Mouse (Mus musculus) lung, postnatal 0 days (tissue): ENCODE data around the gene Tas2r137. TPM values are rescaled to one million over a fixed set of nuclear protein-coding genes. Genes with fewer than 3 reads are reported as not detected.
A peak's percentile ranks its signal among the peaks of the same experiment; 100 is the strongest.

Experiments used
- ATAC-seq: fragments of 200-750 bp; cut with Nextera tagmentation; 2 replicates; pipeline ENCODE4 v1.8.0; 2017; ENCODE audit warnings: moderate library complexity
- DNase-seq: peaks from one replicate; pipeline ENCODE4 v3.0.0-alpha.2; 2016; ENCODE audit warnings: low spot score
- H3K27ac ChIP-seq: fragments of 300-500 bp; sonication (generic); 2 replicates; pipeline ENCODE4 v1.5.1; 2014; ENCODE audit warnings: antibody characterized with exemption, mild to moderate bottlenecking, low read length, mixed read lengths
- H3K27me3 ChIP-seq: fragments of 300-500 bp; sonication (generic); replicated peaks from 2 replicates; pipeline ENCODE4 v1.6.1; 2014; ENCODE audit warnings: low read length, mixed read lengths; ENCODE audit not compliant: insufficient read depth
- H3K36me3 ChIP-seq: fragments of 300-500 bp; sonication (generic); 2 replicates; pipeline ENCODE4 v1.6.1; 2014; ENCODE audit warnings: low read length, mixed read lengths; ENCODE audit not compliant: insufficient read depth
- H3K4me1 ChIP-seq: fragments of 300-500 bp; sonication (generic); 2 replicates; pipeline ENCODE4 v1.6.1; 2014; ENCODE audit warnings: antibody characterized with exemption, low read depth, low read length, mixed read lengths; ENCODE audit not compliant: insufficient read depth
- H3K4me2 ChIP-seq: fragments of 300-500 bp; sonication (generic); replicated peaks from 2 replicates; pipeline ENCODE4 v1.6.1; 2014; ENCODE audit warnings: low read depth, mild to moderate bottlenecking, low read length, moderate library complexity, mixed read lengths
- H3K4me3 ChIP-seq: fragments of 300-500 bp; sonication (generic); 2 replicates; pipeline ENCODE4 v1.5.1; 2014; ENCODE audit warnings: low read depth, low read length
- H3K9ac ChIP-seq: fragments of 300-500 bp; sonication (generic); replicated peaks from 2 replicates; pipeline ENCODE4 v1.6.1; 2014; ENCODE audit warnings: low read depth, mild to moderate bottlenecking
- H3K9me3 ChIP-seq: fragments of 300-500 bp; sonication (generic); 2 replicates; pipeline ENCODE4 v1.6.1; 2016; ENCODE audit warnings: low read length, mixed read lengths
- CTCF ChIP-seq: IDR thresholded peaks from 2 replicates; pipeline ENCODE4 v1.5.1; 2016; ENCODE audit warnings: antibody characterized with exemption, mild to moderate bottlenecking
- EP300 ChIP-seq: IDR thresholded peaks from 2 replicates; pipeline ENCODE4 v1.6.1; 2016; ENCODE audit warnings: antibody characterized with exemption, mild to moderate bottlenecking, control low read depth
- WGBS: fragments of 180-500 bp; shearing (Covaris S2); extraction: QIAGEN DNeasy Blood & Tissue Kit; methylation state at CpG from one replicate; pipeline ENCODE4 v1.1.7; 2014; 5-methylcytosine and 5-hydroxymethylcytosine counted together
- polyA plus RNA-seq: library from polyadenylated mRNA; unstranded; fragments of >200 nt; fragmentation: Nextera tagmentation; extraction: Ambion mirVana; gene quantifications from 2 replicates; pipeline ENCODE4 v1.2.1, GENCODE M21; 2015

Gene Tas2r137
- polyA plus RNA-seq, 1 experiment from 2014 or later = not detected

- ATAC-seq = peak; percentile 99
- H3K4me2 ChIP-seq = peak within 1 kb of the TSS; percentile 52
- H3K4me3 ChIP-seq = peak within 1 kb of the TSS; percentile 66
- 1% methylated on average over 54 of the region's 54 CpGs for WGBS
- TF ChIP-seq CTCF (peak; percentile 53), EP300 (peak; percentile 82)
- H3K27ac ChIP-seq = peak within 1 kb of the TSS; percentile 95
- H3K27me3 ChIP-seq = no peaks in the 10 kb centered on the region
- peaks cover 3% of the 10 kb centered on the region; the same call in 1 of the 2 replicates for H3K4me1 ChIP-seq
- peak; percentile 98 for DNase-seq
- H3K9ac ChIP-seq = peak within 1 kb of the TSS; percentile 76
- H3K9me3 ChIP-seq = no peaks in the 10 kb centered on the region
- H3K36me3 ChIP-seq = peaks cover 19% of the 10 kb centered on the region; the same call in 1 of the 2 replicates
Observed at GRCm38 (mm10) chr6:40470916-40471719, 19.9 kb upstream of the Tas2r137 start, which contains the start of gene Ssbp1. Gene Ssbp1 (plus strand): TSS chr6:40471352.

- Histone ChIP-seq H3K4me1 (peaks cover 3% of the 10 kb centered on the region; the same call in 1 of the 2 replicates), H3K27ac (peak overlapping the region; percentile 95), H3K9me3 (no peaks in the 10 kb centered on the region), H3K36me3 (peaks cover 20% of the 10 kb centered on the region; the same call in 1 of the 2 replicates), H3K4me2 (peak overlapping the region; percentile 52), H3K9ac (peak overlapping the region; percentile 76), H3K4me3 (peak overlapping the region; percentile 66), H3K27me3 (no peaks in the 10 kb centered on the region)
- ATAC-seq (peak; percentile 4; the same call in 1 of the 2 replicates), DNase-seq (no peak)
- TF ChIP-seq CTCF (no peak), EP300 (no peak)
- WGBS = 2% methylated on average over 7 of the region's 7 CpGs
Observed at GRCm38 (mm10) chr6:40471720-40472010, 19.4 kb upstream of the Tas2r137 start.

DNA sequence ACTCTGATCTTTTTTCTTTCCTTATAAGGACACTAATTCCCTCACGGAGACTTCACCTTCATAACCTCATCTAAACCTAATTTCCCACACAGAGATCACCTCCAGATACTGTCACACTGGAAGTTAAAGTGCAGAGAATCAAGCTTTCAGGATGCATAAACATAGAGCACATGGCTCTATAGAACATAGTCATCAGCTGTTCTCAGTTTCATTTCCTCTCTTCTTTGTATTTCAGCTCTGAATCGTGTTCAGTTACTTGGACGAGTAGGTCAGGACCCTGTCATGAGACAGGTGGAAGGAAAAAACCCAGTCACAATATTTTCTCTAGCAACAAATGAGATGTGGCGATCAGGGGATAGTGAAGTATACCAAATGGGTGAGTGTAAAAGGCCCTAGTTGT, 14.9 kb upstream of the Tas2r137 start:
- no peak overlapping the region for H3K27ac ChIP-seq
- H3K4me3 ChIP-seq = no peak overlapping the region
- no peaks in the 10 kb centered on the region for H3K9me3 ChIP-seq
- H3K4me2 ChIP-seq = no peak overlapping the region
- WGBS = 79% methylated on average over 4 of the region's 4 CpGs
- ATAC-seq = no peak
- peaks cover 3% of the 10 kb centered on the region; the same call in 1 of the 2 replicates for H3K4me1 ChIP-seq
- H3K36me3 ChIP-seq = peaks cover 30% of the 10 kb centered on the region; the same call in 1 of the 2 replicates
- no peak for TF ChIP-seq CTCF
- TF ChIP-seq EP300 = no peak
- H3K9ac ChIP-seq = no peak overlapping the region
- no peaks in the 10 kb centered on the region for H3K27me3 ChIP-seq
- no peak for DNase-seq

GRCm38 (mm10) chr6:40479705-40480104, 11.3 kb upstream of the Tas2r137 start:
- TF ChIP-seq CTCF (peak; percentile 28), EP300 (no peak)
- Histone ChIP-seq H3K4me1 (no peaks in the 10 kb centered on the region), H3K36me3 (peaks cover 33% of the 10 kb centered on the region; the same call in 1 of the 2 replicates), H3K27ac (no peak overlapping the region), H3K9ac (no peak overlapping the region), H3K27me3 (no peaks in the 10 kb centered on the region), H3K4me2 (no peak overlapping the region), H3K4me3 (no peak overlapping the region), H3K9me3 (no peaks in the 10 kb centered on the region)
- DNase-seq = peak; percentile 25
- 66% methylated on average over 1 of the region's 1 CpGs for whole genome bisulfite sequencing
- no peak for ATAC-seq

GRCm38 (mm10) chr6:40482318-40482717, 8.7 kb upstream of the Tas2r137 start:
- Histone ChIP-seq H3K4me2 (no peak overlapping the region), H3K4me1 (no peaks in the 10 kb centered on the region), H3K9ac (no peak overlapping the region), H3K36me3 (peaks cover 18% of the 10 kb centered on the region; the same call in 1 of the 2 replicates), H3K27me3 (no peaks in the 10 kb centered on the region), H3K4me3 (no peak overlapping the region), H3K27ac (no peak overlapping the region), H3K9me3 (no peaks in the 10 kb centered on the region)
- no peak for TF ChIP-seq EP300
- no peak for TF ChIP-seq CTCF
- DNase-seq (no peak), ATAC-seq (no peak)
- WGBS = 91% methylated on average over 5 of the region's 5 CpGs

- Histone ChIP-seq H3K27me3 (no peaks in the 10 kb centered on the region), H3K9me3 (no peaks in the 10 kb centered on the region), H3K4me2 (no peak within 1 kb of the TSS), H3K27ac (no peak within 1 kb of the TSS), H3K4me3 (no peak within 1 kb of the TSS), H3K36me3 (no peaks in the 10 kb centered on the region), H3K9ac (no peak within 1 kb of the TSS), H3K4me1 (no peaks in the 10 kb centered on the region)
- DNase-seq = no peak
- WGBS = 88% methylated on average over 3 of the region's 3 CpGs
- TF ChIP-seq EP300 (no peak), CTCF (no peak)
- ATAC-seq = no peak
Observed at GRCm38 (mm10) chr6:40493229-40493628, 2.2 kb downstream of the Tas2r137 start, which contains the start of gene Tas2r108. Gene Tas2r108 (plus strand): TSS chr6:40493529.
